Mouse (Mus musculus) intestine, embryonic 14.5 days (tissue): ENCODE data around the gene Ttc8. TPM values are rescaled to one million over a fixed set of nuclear protein-coding genes. Genes with fewer than 3 reads are reported as not detected.

Experiments used
- ATAC-seq: fragments of 200-750 bp; cut with Nextera tagmentation; replicated peaks from 2 replicates; pipeline ENCODE4 v1.8.0; 2017; ENCODE audit warnings: low read depth, moderate number of reproducible peaks, moderate TSS enrichment, moderate library complexity; ENCODE audit not compliant: low FRiP score, low TSS enrichment
- DNase-seq: peaks from one replicate; pipeline ENCODE4 v3.0.0-alpha.2; 2018; ENCODE audit warnings: low spot score
- H3K27ac ChIP-seq: fragments of 300-500 bp; sonication (generic); 2 replicates; pipeline ENCODE4 v1.5.1; 2014; ENCODE audit warnings: low read depth, mild to moderate bottlenecking, control low read depth
- H3K27me3 ChIP-seq: fragments of 300-500 bp; sonication (generic); replicated peaks from 2 replicates; pipeline ENCODE4 v1.6.1; 2014; ENCODE audit warnings: low read length, control low read depth; ENCODE audit not compliant: control insufficient read depth, insufficient read depth
- H3K36me3 ChIP-seq: fragments of 300-500 bp; sonication (generic); 2 replicates; pipeline ENCODE4 v1.6.1; 2014; ENCODE audit warnings: low read length, control low read depth; ENCODE audit not compliant: control insufficient read depth, insufficient read depth
- H3K4me1 ChIP-seq: fragments of 300-500 bp; sonication (generic); replicated peaks from 2 replicates; pipeline ENCODE4 v1.6.1; 2014; ENCODE audit warnings: low read length, control low read depth, mixed read lengths; ENCODE audit not compliant: control insufficient read depth, insufficient read depth
- H3K4me2 ChIP-seq: fragments of 300-500 bp; sonication (generic); 2 replicates; pipeline ENCODE4 v1.6.1; 2014; ENCODE audit warnings: low read length
- H3K4me3 ChIP-seq: fragments of 300-500 bp; sonication (generic); 2 replicates; pipeline ENCODE4 v1.5.1; 2014; ENCODE audit warnings: low read depth, low read length, control low read depth, mixed read lengths
- H3K9ac ChIP-seq: fragments of 300-500 bp; sonication (generic); 2 replicates; pipeline ENCODE4 v1.6.1; 2014; ENCODE audit warnings: mild to moderate bottlenecking, low read length
- H3K9me3 ChIP-seq: fragments of 300-500 bp; sonication (generic); 2 replicates; pipeline ENCODE4 v1.6.1; 2016; ENCODE audit warnings: low read length, control low read depth; ENCODE audit not compliant: control insufficient read depth
- WGBS: fragments of 180-500 bp; shearing (Covaris S2); extraction: QIAGEN DNeasy Blood & Tissue Kit; methylation state at CpG from one replicate; pipeline ENCODE4 v1.1.7; 2014; 5-methylcytosine and 5-hydroxymethylcytosine counted together
- polyA plus RNA-seq: library from polyadenylated mRNA; unstranded; fragments of >200 nt; fragmentation: Nextera tagmentation; extraction: Ambion mirVana; gene quantifications from 2 replicates; pipeline ENCODE4 v1.2.1, GENCODE M21; 2014

Gene Ttc8
- polyA plus RNA-seq, result 24.9 and 28.0 TPM in 2 replicates

GRCm38 (mm10) chr12:98920194-98920991, at the start of gene Ttc8:
Gene Ttc8 (plus strand): TSS chr12:98920574.
- peak within 1 kb of the TSS; percentile 79 for H3K4me2 ChIP-seq
- peak; percentile 99 for ATAC-seq
- peak; percentile 98 for DNase-seq
- no peaks in the 10 kb centered on the region for H3K36me3 ChIP-seq
- H3K4me3 ChIP-seq, result peak within 1 kb of the TSS; percentile 63
- WGBS, result under 1% methylated on average over 35 of the region's 35 CpGs
- no peaks in the 10 kb centered on the region for H3K9me3 ChIP-seq
- H3K9ac ChIP-seq, result peak within 1 kb of the TSS; percentile 73
- H3K27me3 ChIP-seq, result no peaks in the 10 kb centered on the region
- peak within 1 kb of the TSS; percentile 47 for H3K27ac ChIP-seq
- 0 out of 2 replicates have a peak, but pooled peaks cover 6% of the 10 kb centered on the region for H3K4me1 ChIP-seq

GRCm38 (mm10) chr12:98872836-98873235, 47.5 kb upstream of the Ttc8 start:
- ATAC-seq (no peak), DNase-seq (no peak)
- Histone ChIP-seq H3K36me3 (no peaks in the 10 kb centered on the region), H3K4me3 (no peak overlapping the region), H3K27me3 (no peaks in the 10 kb centered on the region), H3K9ac (no peak overlapping the region), H3K4me2 (no peak overlapping the region), H3K9me3 (no peaks in the 10 kb centered on the region), H3K27ac (no peak overlapping the region), H3K4me1 (no peaks in the 10 kb centered on the region)
- WGBS, result 89% methylated on average over 10 of the region's 10 CpGs

GRCm38 (mm10) chr12:98875216-98875615, 45.2 kb upstream of the Ttc8 start:
- H3K4me1 ChIP-seq, result no peaks in the 10 kb centered on the region
- H3K4me3 ChIP-seq, result no peak overlapping the region
- no peak overlapping the region for H3K9ac ChIP-seq
- no peak for ATAC-seq
- no peaks in the 10 kb centered on the region for H3K27me3 ChIP-seq
- 57% methylated on average over 2 of the region's 2 CpGs for WGBS
- no peak for DNase-seq
- H3K9me3 ChIP-seq, result no peaks in the 10 kb centered on the region
- H3K27ac ChIP-seq, result no peak overlapping the region
- no peak overlapping the region for H3K4me2 ChIP-seq
- no peaks in the 10 kb centered on the region for H3K36me3 ChIP-seq

- Histone ChIP-seq H3K4me2 (no peak overlapping the region), H3K4me1 (no peaks in the 10 kb centered on the region), H3K36me3 (no peaks in the 10 kb centered on the region), H3K27ac (no peak overlapping the region), H3K4me3 (no peak overlapping the region), H3K9ac (no peak overlapping the region), H3K27me3 (no peaks in the 10 kb centered on the region), H3K9me3 (no peaks in the 10 kb centered on the region)
- 64% methylated on average over 1 of the region's 1 CpGs for WGBS
- ATAC-seq, result no peak
- no peak for DNase-seq
Observed at GRCm38 (mm10) chr12:98878693-98879092, 41.7 kb upstream of the Ttc8 start.

- H3K36me3 ChIP-seq, result no peaks in the 10 kb centered on the region
- no peaks in the 10 kb centered on the region for H3K9me3 ChIP-seq
- H3K27ac ChIP-seq, result no peak overlapping the region
- ATAC-seq (no peak), DNase-seq (no peak)
- H3K9ac ChIP-seq, result no peak overlapping the region
- no peak overlapping the region for H3K4me3 ChIP-seq
- H3K4me1 ChIP-seq, result no peaks in the 10 kb centered on the region
- no peak overlapping the region for H3K4me2 ChIP-seq
- no peaks in the 10 kb centered on the region for H3K27me3 ChIP-seq
- WGBS, result 49% methylated on average over 5 of the region's 5 CpGs
Observed at GRCm38 (mm10) chr12:98881796-98882195, 38.6 kb upstream of the Ttc8 start.

- Histone ChIP-seq H3K4me1 (no peaks in the 10 kb centered on the region), H3K36me3 (no peaks in the 10 kb centered on the region), H3K27me3 (no peaks in the 10 kb centered on the region), H3K27ac (no peak overlapping the region), H3K4me2 (no peak overlapping the region), H3K9ac (no peak overlapping the region), H3K9me3 (no peaks in the 10 kb centered on the region), H3K4me3 (no peak overlapping the region)
- no peak for ATAC-seq
- WGBS, result 0% methylated on average over 1 of the region's 1 CpGs
- DNase-seq, result no peak
Observed at GRCm38 (mm10) chr12:98884515-98884914, 35.9 kb upstream of the Ttc8 start.

GRCm38 (mm10) chr12:98896761-98897160, 23.6 kb upstream of the Ttc8 start:
- Histone ChIP-seq H3K4me2 (no peak overlapping the region), H3K4me1 (no peaks in the 10 kb centered on the region), H3K9ac (no peak overlapping the region), H3K4me3 (no peak overlapping the region), H3K27me3 (peaks cover 22% of the 10 kb centered on the region), H3K9me3 (no peaks in the 10 kb centered on the region), H3K36me3 (no peaks in the 10 kb centered on the region), H3K27ac (no peak overlapping the region)
- no peak for DNase-seq
- 57% methylated on average over 1 of the region's 1 CpGs for WGBS
- ATAC-seq, result no peak

GRCm38 (mm10) chr12:98899676-98900075, 20.7 kb upstream of the Ttc8 start:
- peak overlapping the region; percentile 69 for H3K4me3 ChIP-seq
- no peak overlapping the region for H3K27ac ChIP-seq
- DNase-seq (no peak), ATAC-seq (no peak)
- 75% methylated on average over 6 of the region's 6 CpGs for WGBS
- H3K36me3 ChIP-seq, result no peaks in the 10 kb centered on the region
- no peaks in the 10 kb centered on the region for H3K4me1 ChIP-seq
- no peaks in the 10 kb centered on the region for H3K9me3 ChIP-seq
- no peak overlapping the region for H3K9ac ChIP-seq
- H3K4me2 ChIP-seq, result no peak overlapping the region
- peaks cover 22% of the 10 kb centered on the region for H3K27me3 ChIP-seq
